Comparison of ENCODE assay signal across 14 mouse cellular contexts in genomic region chr7:113986406-113987134, GRCm38 (mm10).
DNase-seq lines count a peak whose midpoint lies in the region; ATAC-seq and TF ChIP-seq lines count a peak whose summit lies in the region.
"Had no signal": no experiment of that assay in that cellular context is flagged by ENCODE, and none has a peak within 500 bp of the region (broad histone marks: within the 10 kb centered on the region; RNA-seq: fewer than 3 reads in every experiment).

No protein-coding gene starts in this region.

- H3K9ac ChIP-seq in forebrain, embryonic 16.5 days (replicated peaks; ENCODE audit: low read depth, low read length), result no peak overlapping the region
- no peak overlapping the region for H3K9ac ChIP-seq in forebrain, embryonic 12.5 days
- H3K9ac ChIP-seq in liver, postnatal 0 days (replicated peaks), result no peak overlapping the region
- H3K9ac ChIP-seq: lung, embryonic 15.5 days; midbrain, embryonic 13.5 days; neural tube, embryonic 13.5 days had no signal

- ATAC-seq in forebrain, embryonic 16.5 days, result peak; percentile 45
- no peak for ATAC-seq in forebrain, embryonic 12.5 days (ENCODE audit: low FRiP score)
- ATAC-seq in liver, postnatal 0 days, result no peak
- ATAC-seq: midbrain, embryonic 13.5 days had no signal

- H3K27ac ChIP-seq in forebrain, embryonic 16.5 days (ENCODE audit: low read length), result no peak overlapping the region
- H3K27ac ChIP-seq in forebrain, embryonic 12.5 days, result no peak overlapping the region
- no peak overlapping the region for H3K27ac ChIP-seq in liver, postnatal 0 days (ENCODE audit: low read depth)
- H3K27ac ChIP-seq: lung, embryonic 15.5 days; midbrain, embryonic 13.5 days; neural tube, embryonic 13.5 days had no signal

- intact Hi-C loops in left cerebral cortex, postnatal 4 days (cut with DNase I), result no loop called here

- TF ChIP-seq CTCF in liver, postnatal 0 days (IDR thresholded peaks at IDR 0.05; ENCODE audit: low read depth), result no peak

- H3K9me3 ChIP-seq in forebrain, embryonic 16.5 days (ENCODE audit: control insufficient read depth, low read length), result peaks cover 5% of the 10 kb centered on the region
- H3K9me3 ChIP-seq in forebrain, embryonic 12.5 days, result 0 out of 2 replicates have a peak, but pooled peaks cover 4% of the 10 kb centered on the region
- H3K9me3 ChIP-seq in liver, postnatal 0 days (ENCODE audit: low read length), result no peaks in the 10 kb centered on the region; the same call in 1 of the 2 replicates
- H3K9me3 ChIP-seq: lung, embryonic 15.5 days; neural tube, embryonic 13.5 days had no signal

- no peak overlapping the region for H3K4me2 ChIP-seq in forebrain, embryonic 16.5 days (ENCODE audit: low read length)
- H3K4me2 ChIP-seq in forebrain, embryonic 12.5 days, result no peak overlapping the region
- H3K4me2 ChIP-seq in liver, postnatal 0 days (ENCODE audit: low read depth, low read length), result no peak overlapping the region
- H3K4me2 ChIP-seq: lung, embryonic 15.5 days; midbrain, embryonic 13.5 days; neural tube, embryonic 13.5 days had no signal

- H3K4me3 ChIP-seq in forebrain, embryonic 16.5 days (replicated peaks; ENCODE audit: low read length), result no peak overlapping the region
- no peak overlapping the region for H3K4me3 ChIP-seq in forebrain, embryonic 12.5 days (replicated peaks)
- H3K4me3 ChIP-seq in liver, postnatal 0 days (ENCODE audit: low read depth, low read length), result no peak overlapping the region
- H3K4me3 ChIP-seq: lung, embryonic 15.5 days; midbrain, embryonic 13.5 days; neural tube, embryonic 13.5 days had no signal

- no peak for TF ChIP-seq EP300 in liver, postnatal 0 days (IDR thresholded peaks at IDR 0.05; ENCODE audit: low read depth)

- no peaks in the 10 kb centered on the region for H3K36me3 ChIP-seq in forebrain, embryonic 16.5 days (ENCODE audit: control insufficient read depth, insufficient read depth)
- no peaks in the 10 kb centered on the region for H3K36me3 ChIP-seq in forebrain, embryonic 12.5 days (replicated peaks)
- H3K36me3 ChIP-seq in liver, postnatal 0 days (replicated peaks; ENCODE audit: insufficient read depth, low read length), result no peaks in the 10 kb centered on the region
- H3K36me3 ChIP-seq: lung, embryonic 15.5 days; midbrain, embryonic 13.5 days; neural tube, embryonic 13.5 days had no signal

- WGBS in forebrain, embryonic 16.5 days, result 33% methylated on average over 10 of the region's 10 CpGs
- WGBS in forebrain, embryonic 12.5 days, result 73% methylated on average over 10 of the region's 10 CpGs
- 86% methylated on average over 10 of the region's 10 CpGs for WGBS in liver, postnatal 0 days (ENCODE audit: insufficient replicate concordance)

- DNase-seq in left cerebral cortex, postnatal 4 days, result peak; percentile 77
- DNase-seq in left cerebral cortex, adult 11 months (ENCODE audit: low spot score), result no peak
- peak; percentile 35 for DNase-seq in adipocyte (ENCODE audit: low spot score)
- DNase-seq in cerebellum, postnatal 10 days, result peak; percentile 85 to 90
- DNase-seq in liver, postnatal 0 days, result no peak
- no peak for DNase-seq in urinary bladder, postnatal 10 days (ENCODE audit: low spot score)
- DNase-seq: gastrocnemius, postnatal 25 days; right cerebral cortex, postnatal 4 days; thymus, postnatal 4 days had no signal

- H3K4me1 ChIP-seq in forebrain, embryonic 16.5 days (replicated peaks; ENCODE audit: control insufficient read depth, insufficient read depth, low read length), result peaks cover 3% of the 10 kb centered on the region; the same call in 1 of the 2 replicates
- H3K4me1 ChIP-seq in forebrain, embryonic 12.5 days, result no peaks in the 10 kb centered on the region
- no peaks in the 10 kb centered on the region for H3K4me1 ChIP-seq in liver, postnatal 0 days (ENCODE audit: insufficient read depth)
- H3K4me1 ChIP-seq: lung, embryonic 15.5 days; neural tube, embryonic 13.5 days had no signal

- no peaks in the 10 kb centered on the region for H3K27me3 ChIP-seq in forebrain, embryonic 16.5 days (replicated peaks; ENCODE audit: control insufficient read depth, insufficient read depth, low read length)
- H3K27me3 ChIP-seq in forebrain, embryonic 12.5 days, result no peaks in the 10 kb centered on the region
- no peaks in the 10 kb centered on the region for H3K27me3 ChIP-seq in liver, postnatal 0 days (ENCODE audit: insufficient read depth, low read length)
- H3K27me3 ChIP-seq: lung, embryonic 15.5 days; midbrain, embryonic 13.5 days; neural tube, embryonic 13.5 days had no signal

Comparison
In these comparisons a context has a peak if more than half of its experiments do, and no peak if none do; other contexts are left out.
1. DNase-seq: peak in left cerebral cortex, postnatal 4 days (single experiment), adipocyte (single experiment) and cerebellum, postnatal 10 days (2 of 2); none in left cerebral cortex, adult 11 months (single experiment), liver, postnatal 0 days (single experiment) and urinary bladder, postnatal 10 days (single experiment).